Mouse (Mus musculus) cerebellum, adult 2 months (tissue): ENCODE measurements around the gene Mog.

Experiments
- CTCF ChIP-seq: fragments of 200-500 bp; IDR thresholded peaks from 2 replicates; pipeline ENCODE4 v1.5.1; 2011; ENCODE audit warnings: low read depth, mild to moderate bottlenecking, control low read depth, low read length, moderate library complexity, borderline replicate concordance; ENCODE audit not compliant: insufficient read depth
- POLR2A ChIP-seq: fragments of 200-500 bp; IDR thresholded peaks from 2 replicates; pipeline ENCODE4 v1.6.1; 2011; ENCODE audit warnings: low read length, control low read depth, borderline replicate concordance; ENCODE audit not compliant: insufficient read depth

- no peak for TF ChIP-seq CTCF
- no peak for TF ChIP-seq POLR2A
These were observed 40.7 kb upstream of the Mog start for GRCm38 (mm10) chr17:37063686-37064495.
